Mouse (Mus musculus): ENCODE results near the gene Ccdc102a. TPM values are rescaled to one million over a fixed set of nuclear protein-coding genes. Genes with fewer than 3 reads are reported as not detected.

Gene Ccdc102a
- total RNA-seq, 2 experiments from 2014 or later = 1.3 to 2.1 TPM

Other genes with a start within 250 kb of the Ccdc102a start
- 10 to 100 TPM; 37.0 to 42.6 TPM for gene Pllp, start 221.8 kb downstream of the Ccdc102a start, total RNA-seq (2021)
- under 1 TPM; 0.15 to 0.23 TPM for gene Ccl22, start 172.5 kb downstream of the Ccdc102a start, total RNA-seq (2021)
- 100 to 1,000 TPM; 400 to 401 TPM for gene Cx3cl1, start 146.1 kb downstream of the Ccdc102a start, total RNA-seq (2021)
- 1 to 10 TPM; 4.7 to 4.9 TPM for gene Ccl17, start 107.6 kb downstream of the Ccdc102a start, total RNA-seq (2021)
- 10 to 100 TPM; 75.1 to 91.6 TPM for gene Coq9, start 79.8 kb downstream of the Ccdc102a start, total RNA-seq (2021)
- 10 to 100 TPM; 69.4 to 77.1 TPM for gene Ciapin1, start 79.7 kb downstream of the Ccdc102a start, total RNA-seq (2021)
- 10 to 100 TPM; 66.0 to 73.6 TPM for gene Polr2c, start 60.6 kb downstream of the Ccdc102a start, total RNA-seq (2021)
- 10 to 100 TPM; 21.5 to 23.8 TPM for gene Dok4, start 41.8 kb downstream of the Ccdc102a start, total RNA-seq (2021)
- gene Adgrg5, start 5.6 kb upstream of the Ccdc102a start, total RNA-seq (2021) = under 1 TPM in 1 of 2 experiments, not detected in 1; 0.10 TPM
- 100 to 1,000 TPM; 100 to 108 TPM for gene Adgrg1, start 56.7 kb upstream of the Ccdc102a start, total RNA-seq (2021)
- gene Adgrg3, start 99.6 kb upstream of the Ccdc102a start, total RNA-seq (2021) = under 1 TPM in 1 of 2 experiments, not detected in 1; 0.48 TPM
- gene Drc7, start 137.0 kb upstream of the Ccdc102a start, total RNA-seq (2021) = 1 to 10 TPM; 1.7 to 1.8 TPM
- gene Katnb1, start 163.1 kb upstream of the Ccdc102a start, total RNA-seq (2021) = 10 to 100 TPM; 45.1 to 46.3 TPM